Mouse (Mus musculus) hindbrain, embryonic 12.5 days (tissue): ENCODE data around the gene Zfr2. TPM values are rescaled to one million over a fixed set of nuclear protein-coding genes. Genes with fewer than 3 reads are reported as not detected.

Source experiments
- ATAC-seq: fragments of 200-750 bp; cut with Nextera tagmentation; 2 replicates; pipeline ENCODE4 v1.8.0; 2017; ENCODE audit warnings: moderate TSS enrichment; ENCODE audit not compliant: low FRiP score
- H3K27ac ChIP-seq: fragments of 300-500 bp; sonication (generic); 2 replicates; pipeline ENCODE4 v1.5.1; 2016; ENCODE audit warnings: mild to moderate bottlenecking
- H3K27me3 ChIP-seq: fragments of 300-500 bp; sonication (generic); 2 replicates; pipeline ENCODE4 v1.6.1; 2016; ENCODE audit warnings: mild to moderate bottlenecking
- H3K36me3 ChIP-seq: fragments of 300-500 bp; sonication (generic); 2 replicates; pipeline ENCODE4 v1.6.1; 2016; ENCODE audit warnings: mild to moderate bottlenecking
- H3K4me1 ChIP-seq: fragments of 300-500 bp; sonication (generic); 2 replicates; pipeline ENCODE4 v1.6.1; 2016
- H3K4me2 ChIP-seq: fragments of 300-500 bp; sonication (generic); replicated peaks from 2 replicates; pipeline ENCODE4 v1.6.1; 2016; ENCODE audit warnings: mild to moderate bottlenecking
- H3K4me3 ChIP-seq: fragments of 300-500 bp; sonication (generic); 2 replicates; pipeline ENCODE4 v1.5.1; 2016; ENCODE audit warnings: mild to moderate bottlenecking
- H3K9ac ChIP-seq: fragments of 300-500 bp; sonication (generic); 2 replicates; pipeline ENCODE4 v1.6.1; 2016; ENCODE audit warnings: mild to moderate bottlenecking, moderate library complexity
- H3K9me3 ChIP-seq: fragments of 300-500 bp; sonication (generic); replicated peaks from 2 replicates; pipeline ENCODE4 v1.6.1; 2016; ENCODE audit warnings: mild to moderate bottlenecking
- WGBS: fragments of 180-500 bp; shearing (Covaris S2); methylation state at CpG from one replicate; pipeline ENCODE4 v1.1.7; 2016; 5-methylcytosine and 5-hydroxymethylcytosine counted together
- polyA plus RNA-seq: library from polyadenylated mRNA; unstranded; fragments of >200 nt; fragmentation: Nextera tagmentation; extraction: Ambion mirVana; gene quantifications from 2 replicates; pipeline ENCODE4 v1.2.1, GENCODE M21; 2016

The Zfr2 gene
- polyA plus RNA-seq, result 14.0 and 15.6 TPM in 2 replicates

DNA sequence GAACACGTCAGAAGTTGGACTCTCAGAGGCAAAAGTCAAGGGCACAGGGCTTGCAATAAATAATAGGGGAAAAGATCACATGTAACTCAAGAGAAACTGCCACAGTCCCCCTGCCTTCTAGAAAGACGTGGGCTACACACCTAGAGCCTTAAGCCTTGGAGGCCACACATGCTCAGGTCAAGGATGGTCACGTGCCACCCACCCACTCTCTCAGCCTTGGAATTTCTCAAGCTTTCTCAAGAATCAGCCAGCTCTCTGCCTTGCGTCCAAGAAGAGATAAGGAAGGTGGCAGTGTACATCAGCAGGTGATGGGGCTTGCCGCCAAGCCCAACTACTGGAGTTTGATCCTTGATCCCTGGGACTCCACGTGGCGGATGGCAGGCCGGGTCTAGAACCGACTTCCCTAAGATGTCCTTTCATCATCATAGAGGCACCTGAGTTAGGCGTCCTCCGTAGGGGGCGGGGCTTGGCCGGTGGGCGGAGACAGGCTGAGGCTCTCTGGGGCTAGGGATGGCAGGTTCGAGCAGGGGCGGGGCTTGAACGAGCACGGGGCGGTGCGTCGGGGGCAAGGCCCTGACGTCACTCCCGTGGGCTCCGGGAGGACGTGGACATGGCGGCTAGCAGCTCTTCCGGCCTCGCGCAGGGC lies at the start of gene Zfr2:
TSS of gene Zfr2 (plus strand) at position 576 of the 646 bp plus-strand sequence.
- peak within 1 kb of the TSS; percentile 77 for H3K9ac ChIP-seq
- H3K4me1 ChIP-seq, result peaks cover 40% of the 10 kb centered on the region
- H3K4me3 ChIP-seq, result peak within 1 kb of the TSS; percentile 64
- ATAC-seq, result peak; percentile 53
- peaks cover 22% of the 10 kb centered on the region for H3K27me3 ChIP-seq
- H3K27ac ChIP-seq, result 0 out of 2 replicates have a peak within 1 kb of the TSS, but pooled peaks have one; percentile 23
- H3K36me3 ChIP-seq, result no peaks in the 10 kb centered on the region
- H3K9me3 ChIP-seq, result no peaks in the 10 kb centered on the region
- WGBS, result 8% methylated on average over 29 of the region's 29 CpGs
- peak within 1 kb of the TSS; percentile 78 for H3K4me2 ChIP-seq

DNA sequence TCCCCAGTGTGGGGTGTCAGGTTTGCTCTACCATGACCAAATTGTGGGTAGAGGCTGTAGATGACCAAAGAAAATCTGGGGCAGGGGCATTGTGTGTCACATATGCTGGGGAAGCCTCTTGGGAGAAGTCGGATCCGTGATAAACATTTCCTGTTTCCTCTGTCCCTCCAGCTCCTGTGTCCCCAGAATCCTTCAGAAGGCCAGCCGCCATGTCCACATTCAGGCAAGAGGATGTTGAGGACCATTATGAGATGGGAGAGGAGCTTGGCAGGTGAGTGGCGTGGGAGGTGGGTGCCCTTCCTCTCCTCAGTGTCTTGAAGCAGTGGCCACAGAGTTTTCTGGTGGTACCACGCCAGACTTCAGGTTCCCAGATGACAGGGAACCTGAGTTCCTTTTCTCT lies 49.1 kb upstream of the Zfr2 start, which contains the start of gene 4930442H23Rik:
TSS of gene 4930442H23Rik (minus strand) at position 45 of the 400 bp plus-strand sequence.
- ATAC-seq, result no peak
- no peaks in the 10 kb centered on the region for H3K27me3 ChIP-seq
- H3K4me1 ChIP-seq, result peaks cover 26% of the 10 kb centered on the region
- H3K4me3 ChIP-seq, result peak within 1 kb of the TSS; percentile 61
- WGBS, result 88% methylated on average over 5 of the region's 5 CpGs
- H3K36me3 ChIP-seq, result peaks cover 64% of the 10 kb centered on the region
- peak within 1 kb of the TSS; percentile 86 for H3K27ac ChIP-seq
- no peaks in the 10 kb centered on the region for H3K9me3 ChIP-seq
- H3K4me2 ChIP-seq, result peak within 1 kb of the TSS; percentile 64
- H3K9ac ChIP-seq, result peak within 1 kb of the TSS; percentile 66

DNA sequence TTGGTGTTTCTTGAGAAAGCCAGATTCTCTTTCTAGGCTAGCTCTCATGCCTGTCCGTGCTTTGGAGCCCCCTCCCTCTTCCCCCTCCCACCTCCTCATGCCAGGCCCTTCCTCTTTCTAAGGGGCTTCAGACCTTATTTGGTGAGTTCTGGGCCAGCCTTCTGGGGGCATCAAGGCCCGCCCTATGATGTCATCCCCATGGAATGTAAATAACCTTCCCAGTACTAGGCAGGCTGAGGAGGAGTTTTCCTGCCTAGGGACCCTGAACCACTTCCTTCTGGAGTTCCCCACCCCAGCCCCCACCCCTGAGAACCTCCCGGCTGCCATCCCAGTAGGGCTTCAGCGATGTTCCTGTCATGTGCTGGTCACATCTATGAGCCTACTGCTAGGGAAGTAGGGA lies 48.2 kb upstream of the Zfr2 start:
- ATAC-seq, result no peak
- no peak overlapping the region for H3K4me3 ChIP-seq
- H3K4me2 ChIP-seq, result peak overlapping the region; percentile 17; the same call in 1 of the 2 replicates
- H3K27ac ChIP-seq, result no peak overlapping the region
- peaks cover 58% of the 10 kb centered on the region for H3K36me3 ChIP-seq
- H3K27me3 ChIP-seq, result no peaks in the 10 kb centered on the region
- H3K9ac ChIP-seq, result no peak overlapping the region
- H3K9me3 ChIP-seq, result no peaks in the 10 kb centered on the region
- peaks cover 22% of the 10 kb centered on the region for H3K4me1 ChIP-seq
- 63% methylated on average over 4 of the region's 4 CpGs for WGBS

DNA sequence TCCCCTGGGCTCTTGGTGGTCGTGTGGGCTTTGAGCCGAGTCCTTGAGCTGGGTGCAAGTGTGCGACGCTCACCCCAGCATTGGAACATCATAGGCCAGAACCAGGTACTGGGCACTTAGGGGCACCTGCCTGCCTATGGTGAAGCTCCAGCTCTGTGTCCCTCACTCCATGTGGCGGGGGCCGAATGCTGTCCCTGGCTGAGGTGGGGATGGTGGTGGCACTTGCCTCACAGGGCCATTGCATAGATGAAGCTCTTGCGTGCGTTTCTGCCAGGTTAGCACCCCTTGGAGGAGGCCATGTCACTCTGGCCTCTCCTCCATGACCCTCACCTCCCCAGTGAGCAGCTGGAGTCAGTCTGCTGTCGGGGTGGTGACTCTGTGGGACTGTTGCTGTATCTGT lies 45.8 kb upstream of the Zfr2 start:
- WGBS, result 95% methylated on average over 9 of the region's 9 CpGs
- H3K9me3 ChIP-seq, result no peaks in the 10 kb centered on the region
- ATAC-seq, result no peak
- H3K9ac ChIP-seq, result no peak overlapping the region
- no peak overlapping the region for H3K27ac ChIP-seq
- no peaks in the 10 kb centered on the region for H3K27me3 ChIP-seq
- no peak overlapping the region for H3K4me2 ChIP-seq
- peaks cover 19% of the 10 kb centered on the region for H3K4me1 ChIP-seq
- no peak overlapping the region for H3K4me3 ChIP-seq
- H3K36me3 ChIP-seq, result peaks cover 47% of the 10 kb centered on the region

- Histone ChIP-seq H3K4me1 (peaks cover 26% of the 10 kb centered on the region), H3K4me2 (no peak overlapping the region), H3K27me3 (peaks cover 14% of the 10 kb centered on the region), H3K4me3 (no peak overlapping the region), H3K27ac (no peak overlapping the region), H3K9ac (no peak overlapping the region), H3K9me3 (no peaks in the 10 kb centered on the region), H3K36me3 (peaks cover 44% of the 10 kb centered on the region)
- ATAC-seq, result no peak
- WGBS, result 79% methylated on average over 26 of the region's 26 CpGs
Measured at GRCm38 (mm10) chr10:81189821-81190220, 43.1 kb upstream of the Zfr2 start.

DNA sequence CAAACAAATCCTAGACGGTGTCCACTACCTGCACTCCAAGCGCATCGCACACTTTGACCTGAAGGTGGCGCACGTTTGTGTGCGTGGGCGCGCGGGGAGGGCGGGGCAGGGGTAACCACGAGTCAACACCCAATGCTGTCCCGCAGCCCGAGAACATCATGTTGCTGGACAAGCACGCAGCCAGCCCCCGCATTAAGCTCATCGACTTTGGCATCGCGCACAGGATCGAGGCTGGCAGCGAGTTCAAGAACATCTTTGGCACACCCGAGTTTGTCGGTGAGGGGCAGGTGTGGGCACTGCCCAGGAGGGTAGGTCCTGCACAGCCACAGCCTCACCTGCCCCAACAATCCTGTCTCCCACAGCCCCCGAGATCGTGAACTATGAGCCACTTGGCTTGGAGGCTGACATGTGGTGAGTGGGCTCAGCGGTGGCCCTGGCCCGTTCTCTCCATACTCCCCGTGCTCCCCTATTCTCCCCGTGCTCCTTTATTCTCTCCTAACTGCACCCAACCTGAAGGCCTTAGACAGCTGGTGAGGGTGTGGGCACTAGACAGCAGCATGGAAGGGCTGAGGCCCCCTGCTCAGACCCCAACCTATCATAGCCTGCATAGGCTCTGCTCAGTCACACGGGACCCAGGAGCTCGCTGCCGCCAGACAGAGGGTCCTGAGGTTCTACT lies 42.6 kb upstream of the Zfr2 start:
- ATAC-seq, result no peak
- Histone ChIP-seq H3K4me3 (no peak overlapping the region), H3K9ac (no peak overlapping the region), H3K27me3 (peaks cover 20% of the 10 kb centered on the region), H3K4me2 (no peak overlapping the region), H3K36me3 (peaks cover 38% of the 10 kb centered on the region), H3K9me3 (no peaks in the 10 kb centered on the region), H3K27ac (no peak overlapping the region), H3K4me1 (peaks cover 26% of the 10 kb centered on the region)
- WGBS, result 71% methylated on average over 31 of the region's 31 CpGs

DNA sequence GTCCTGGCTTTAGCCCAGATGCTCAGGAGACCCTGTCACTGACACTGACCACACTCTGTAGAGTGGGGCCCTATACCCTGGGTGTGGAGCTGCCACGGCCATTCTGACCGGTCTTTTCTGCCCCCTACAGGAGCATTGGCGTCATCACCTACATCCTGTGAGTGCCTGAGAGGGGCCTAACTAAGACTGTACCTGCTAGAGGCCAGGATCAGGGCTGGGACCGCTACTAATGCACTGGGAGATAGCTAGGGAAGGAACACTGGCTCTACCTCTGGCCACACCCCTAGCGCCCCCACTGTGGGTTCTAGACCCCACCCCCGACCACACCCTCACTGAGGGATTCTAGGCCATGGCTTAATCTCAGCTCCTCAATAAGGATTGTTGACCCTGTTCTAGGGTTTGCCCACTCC lies 42.0 kb upstream of the Zfr2 start:
- Histone ChIP-seq H3K36me3 (peaks cover 35% of the 10 kb centered on the region), H3K4me1 (peaks cover 26% of the 10 kb centered on the region), H3K9me3 (no peaks in the 10 kb centered on the region), H3K27ac (no peak overlapping the region), H3K4me3 (no peak overlapping the region), H3K9ac (no peak overlapping the region), H3K27me3 (peaks cover 25% of the 10 kb centered on the region), H3K4me2 (no peak overlapping the region)
- 84% methylated on average over 6 of the region's 6 CpGs for WGBS
- ATAC-seq, result no peak

DNA sequence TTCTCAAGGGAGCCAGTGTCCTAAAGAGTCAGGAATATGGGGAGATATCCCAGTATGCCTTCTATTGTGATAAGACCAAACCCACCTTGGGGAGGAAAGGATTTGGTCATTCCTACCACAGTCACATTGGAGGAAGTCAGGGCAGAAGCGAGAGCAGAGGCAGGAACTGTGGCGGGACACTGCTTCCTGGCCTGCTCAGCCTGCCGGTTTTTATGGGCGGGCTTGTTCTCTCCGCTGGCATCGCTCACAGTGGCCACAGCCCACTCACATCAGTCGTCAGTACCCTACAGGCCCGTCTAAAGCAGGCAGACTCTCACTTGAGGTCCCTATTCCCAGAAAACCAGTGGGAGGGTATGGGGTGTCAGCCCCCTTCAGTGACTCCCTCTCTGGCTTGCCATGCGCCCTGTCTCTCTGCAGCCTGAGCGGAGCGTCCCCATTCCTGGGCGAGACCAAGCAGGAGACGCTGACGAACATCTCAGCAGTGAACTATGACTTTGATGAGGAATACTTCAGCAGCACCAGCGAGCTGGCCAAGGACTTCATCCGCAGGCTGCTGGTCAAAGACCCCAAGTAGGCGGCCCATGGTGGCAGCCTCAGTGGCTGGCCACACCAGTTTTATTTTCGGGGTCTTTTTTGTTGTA lies 41.5 kb upstream of the Zfr2 start:
- 93% methylated on average over 18 of the region's 18 CpGs for WGBS
- peak overlapping the region; percentile 81; the same call in 1 of the 2 replicates for H3K9ac ChIP-seq
- H3K9me3 ChIP-seq, result no peaks in the 10 kb centered on the region
- peak overlapping the region; percentile 95; the same call in 1 of the 2 replicates for H3K27ac ChIP-seq
- H3K4me2 ChIP-seq, result peak overlapping the region; percentile 95
- peaks cover 26% of the 10 kb centered on the region for H3K4me1 ChIP-seq
- peaks cover 32% of the 10 kb centered on the region for H3K36me3 ChIP-seq
- H3K27me3 ChIP-seq, result peaks cover 30% of the 10 kb centered on the region
- ATAC-seq, result no peak
- 0 out of 2 replicates have a peak overlapping the region, but pooled peaks have one; percentile 69 for H3K4me3 ChIP-seq

DNA sequence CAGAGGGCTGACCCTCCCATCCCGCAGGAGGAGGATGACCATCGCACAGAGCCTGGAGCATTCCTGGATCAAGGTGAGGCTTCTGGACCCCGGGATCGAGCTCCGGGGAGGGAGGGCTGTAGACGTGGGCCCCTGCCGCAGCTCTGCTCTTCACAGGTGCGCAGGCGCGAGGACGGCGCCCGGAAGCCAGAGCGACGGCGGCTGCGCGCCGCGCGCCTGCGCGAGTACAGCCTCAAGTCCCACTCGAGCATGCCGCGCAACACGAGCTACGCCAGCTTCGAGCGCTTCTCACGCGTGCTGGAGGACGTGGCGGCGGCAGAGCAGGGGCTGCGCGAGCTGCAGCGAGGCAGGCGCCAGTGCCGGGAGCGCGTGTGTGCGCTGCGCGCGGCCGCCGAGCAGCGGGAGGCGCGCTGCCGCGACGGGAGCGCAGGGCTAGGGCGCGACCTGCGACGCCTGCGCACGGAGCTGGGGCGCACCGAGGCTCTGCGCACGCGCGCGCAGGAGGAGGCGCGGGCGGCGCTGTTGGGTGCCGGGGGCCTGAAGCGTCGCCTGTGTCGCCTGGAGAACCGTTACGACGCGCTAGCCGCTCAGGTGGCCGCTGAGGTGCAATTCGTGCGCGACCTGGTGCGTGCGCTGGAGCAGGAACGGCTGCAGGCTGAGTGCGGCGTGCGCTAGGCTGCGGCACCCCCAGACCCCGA lies 40.5 kb upstream of the Zfr2 start:
- Histone ChIP-seq H3K4me2 (peak overlapping the region; percentile 95), H3K36me3 (peaks cover 23% of the 10 kb centered on the region), H3K9me3 (no peaks in the 10 kb centered on the region), H3K4me3 (peak overlapping the region; percentile 69), H3K4me1 (peaks cover 26% of the 10 kb centered on the region), H3K9ac (peak overlapping the region; percentile 81), H3K27me3 (peaks cover 40% of the 10 kb centered on the region), H3K27ac (peak overlapping the region; percentile 95)
- peak; percentile 88 for ATAC-seq
- 2% methylated on average over 93 of the region's 93 CpGs for WGBS

- 2% methylated on average over 19 of the region's 19 CpGs for WGBS
- peak overlapping the region; percentile 69 for H3K4me3 ChIP-seq
Measured at GRCm38 (mm10) chr10:81192968-81193501, 39.9 kb upstream of the Zfr2 start.

GRCm38 (mm10) chr10:81193991-81194774 lies 38.8 kb upstream of the Zfr2 start:
- Histone ChIP-seq H3K4me2 (no peak overlapping the region), H3K36me3 (peaks cover 16% of the 10 kb centered on the region), H3K4me1 (peaks cover 26% of the 10 kb centered on the region), H3K9me3 (no peaks in the 10 kb centered on the region), H3K9ac (peak overlapping the region; percentile 15; the same call in 1 of the 2 replicates), H3K27ac (no peak overlapping the region), H3K27me3 (peaks cover 46% of the 10 kb centered on the region), H3K4me3 (peak overlapping the region; percentile 3; the same call in 1 of the 2 replicates)
- WGBS, result 15% methylated on average over 37 of the region's 37 CpGs
- ATAC-seq, result no peak

More at GRCm38 (mm10) chr10:81192968-81193501, 39.9 kb upstream of the Zfr2 start:
- Histone ChIP-seq H3K4me1 (peaks cover 26% of the 10 kb centered on the region), H3K9ac (peak overlapping the region; percentile 81), H3K27ac (peak overlapping the region; percentile 95), H3K4me2 (peak overlapping the region; percentile 95), H3K27me3 (peaks cover 43% of the 10 kb centered on the region), H3K36me3 (peaks cover 21% of the 10 kb centered on the region), H3K9me3 (no peaks in the 10 kb centered on the region)
- peak; percentile 42 for ATAC-seq
